Mouse (Mus musculus) kidney, embryonic 15.5 days (tissue): ENCODE measurements around the gene Tbce. TPM values are rescaled to one million over a fixed set of nuclear protein-coding genes. Genes with fewer than 3 reads are reported as not detected.
A peak's percentile ranks its signal among the peaks of the same experiment; 100 is the strongest.
"Not testable (repeated sequence)": the region's sequence is repeated elsewhere in the genome, so short reads cannot be mapped to it uniquely, and the experiment has no call there.

Experiments used
- ATAC-seq: fragments of 200-750 bp; cut with Nextera tagmentation; replicated peaks from 2 replicates; pipeline ENCODE4 v1.8.0; 2017; ENCODE audit warnings: moderate TSS enrichment; ENCODE audit not compliant: low FRiP score
- H3K27ac ChIP-seq: fragments of 300-500 bp; sonication (generic); 2 replicates; pipeline ENCODE4 v1.5.1; 2015; ENCODE audit warnings: mild to moderate bottlenecking, inconsistent platforms
- H3K27me3 ChIP-seq: fragments of 300-500 bp; sonication (generic); 2 replicates; pipeline ENCODE4 v1.6.1; 2015; ENCODE audit warnings: inconsistent platforms
- H3K36me3 ChIP-seq: fragments of 300-500 bp; sonication (generic); 2 replicates; pipeline ENCODE4 v1.6.1; 2015; ENCODE audit warnings: inconsistent platforms
- H3K4me1 ChIP-seq: fragments of 300-500 bp; sonication (generic); 2 replicates; pipeline ENCODE4 v1.6.1; 2015; ENCODE audit warnings: inconsistent platforms
- H3K4me2 ChIP-seq: fragments of 300-500 bp; sonication (generic); 2 replicates; pipeline ENCODE4 v1.6.1; 2015; ENCODE audit warnings: moderate library complexity, mild to moderate bottlenecking, inconsistent platforms
- H3K4me3 ChIP-seq: fragments of 300-500 bp; sonication (generic); replicated peaks from 2 replicates; pipeline ENCODE4 v1.5.1; 2015; ENCODE audit warnings: mild to moderate bottlenecking, inconsistent platforms
- H3K9ac ChIP-seq: fragments of 300-500 bp; sonication (generic); 2 replicates; pipeline ENCODE4 v1.6.1; 2015; ENCODE audit warnings: mild to moderate bottlenecking, inconsistent platforms
- H3K9me3 ChIP-seq: fragments of 300-500 bp; sonication (generic); replicated peaks from 2 replicates; pipeline ENCODE4 v1.6.1; 2016; ENCODE audit warnings: inconsistent platforms
- WGBS: fragments of 180-500 bp; shearing (Covaris S2); methylation state at CpG from one replicate; pipeline ENCODE4 v1.1.7; 2015; ENCODE audit warnings: mixed read lengths; 5-methylcytosine and 5-hydroxymethylcytosine counted together
- polyA plus RNA-seq: library from polyadenylated mRNA; unstranded; fragments of >200 nt; fragmentation: Nextera tagmentation; extraction: Ambion mirVana; gene quantifications from 2 replicates; pipeline ENCODE4 v1.2.1, GENCODE M21; 2015

Tbce gene
- polyA plus RNA-seq, 1 experiment from 2014 or later = 59.1 TPM

GRCm38 (mm10) chr13:14062209-14063012 is 23.0 kb upstream of the Tbce start:
- H3K9ac ChIP-seq = peak overlapping the region; percentile 82
- peak overlapping the region; percentile 97 for H3K27ac ChIP-seq
- no peaks in the 10 kb centered on the region for H3K27me3 ChIP-seq
- no peak for ATAC-seq
- H3K9me3 ChIP-seq = no peaks in the 10 kb centered on the region
- peaks cover 15% of the 10 kb centered on the region for H3K36me3 ChIP-seq
- H3K4me1 ChIP-seq = peaks cover 14% of the 10 kb centered on the region
- peak overlapping the region; percentile 68 for H3K4me2 ChIP-seq
- peak overlapping the region; percentile 97 for H3K4me3 ChIP-seq
- WGBS = 6% methylated on average over 11 of the region's 11 CpGs

- no peaks in the 10 kb centered on the region for H3K27me3 ChIP-seq
- no peaks in the 10 kb centered on the region for H3K9me3 ChIP-seq
- H3K36me3 ChIP-seq = peaks cover 42% of the 10 kb centered on the region
- H3K4me2 ChIP-seq = no peak overlapping the region
- H3K9ac ChIP-seq = no peak overlapping the region
- no peak overlapping the region for H3K4me3 ChIP-seq
- peaks cover 10% of the 10 kb centered on the region for H3K4me1 ChIP-seq
- ATAC-seq = no peak
- H3K27ac ChIP-seq = no peak overlapping the region
These were observed 20.1 kb upstream of the Tbce start for GRCm38 (mm10) chr13:14059582-14059981.

- H3K27me3 ChIP-seq = no peaks in the 10 kb centered on the region
- no peak overlapping the region for H3K4me2 ChIP-seq
- H3K9ac ChIP-seq = no peak overlapping the region
- 92% methylated on average over 3 of the region's 3 CpGs for WGBS
- H3K4me1 ChIP-seq = peaks cover 3% of the 10 kb centered on the region; the same call in 1 of the 2 replicates
- no peak overlapping the region for H3K27ac ChIP-seq
- peaks cover 69% of the 10 kb centered on the region for H3K36me3 ChIP-seq
- no peak for ATAC-seq
- H3K9me3 ChIP-seq = no peaks in the 10 kb centered on the region
- H3K4me3 ChIP-seq = no peak overlapping the region
These were observed 17.4 kb upstream of the Tbce start for GRCm38 (mm10) chr13:14056801-14057200.

DNA sequence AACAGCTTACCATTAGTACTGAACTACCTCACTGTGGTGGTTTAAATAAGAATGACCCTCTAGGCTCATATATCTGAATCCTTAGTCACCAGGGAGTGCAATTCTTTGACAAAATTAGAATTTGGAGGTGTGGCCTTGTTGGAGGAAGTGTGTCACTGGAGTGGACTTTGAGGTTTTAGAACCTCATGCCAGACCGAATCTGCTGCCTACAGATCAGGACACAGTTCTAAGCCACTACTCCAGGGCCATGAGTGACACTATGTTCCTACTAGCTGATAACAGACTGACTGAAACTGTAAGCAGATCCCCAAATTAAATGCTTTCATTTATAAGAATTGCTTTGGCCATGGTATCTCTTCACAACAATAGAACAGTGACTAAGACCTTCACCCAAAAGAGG is 10.4 kb upstream of the Tbce start:
- Histone ChIP-seq H3K9me3 (no peaks in the 10 kb centered on the region), H3K9ac (no peak overlapping the region), H3K4me3 (no peak overlapping the region), H3K27ac (no peak overlapping the region), H3K4me2 (no peak overlapping the region), H3K4me1 (no peaks in the 10 kb centered on the region), H3K36me3 (peaks cover 81% of the 10 kb centered on the region), H3K27me3 (no peaks in the 10 kb centered on the region)
- ATAC-seq = no peak
- whole genome bisulfite sequencing = 91% methylated on average over 1 of the region's 1 CpGs

GRCm38 (mm10) chr13:14044521-14044920 is 5.1 kb upstream of the Tbce start:
- Histone ChIP-seq H3K4me1 (peaks cover 7% of the 10 kb centered on the region), H3K9ac (no peak overlapping the region), H3K4me3 (no peak overlapping the region), H3K9me3 (no peaks in the 10 kb centered on the region), H3K4me2 (no peak overlapping the region), H3K27ac (no peak overlapping the region), H3K36me3 (peaks cover 32% of the 10 kb centered on the region), H3K27me3 (no peaks in the 10 kb centered on the region)
- ATAC-seq = no peak
- 75% methylated on average over 2 of the region's 2 CpGs for WGBS

- peaks cover 25% of the 10 kb centered on the region for H3K36me3 ChIP-seq
- no peak for ATAC-seq
These were observed 4.4 kb upstream of the Tbce start for GRCm38 (mm10) chr13:14043851-14044250.

DNA sequence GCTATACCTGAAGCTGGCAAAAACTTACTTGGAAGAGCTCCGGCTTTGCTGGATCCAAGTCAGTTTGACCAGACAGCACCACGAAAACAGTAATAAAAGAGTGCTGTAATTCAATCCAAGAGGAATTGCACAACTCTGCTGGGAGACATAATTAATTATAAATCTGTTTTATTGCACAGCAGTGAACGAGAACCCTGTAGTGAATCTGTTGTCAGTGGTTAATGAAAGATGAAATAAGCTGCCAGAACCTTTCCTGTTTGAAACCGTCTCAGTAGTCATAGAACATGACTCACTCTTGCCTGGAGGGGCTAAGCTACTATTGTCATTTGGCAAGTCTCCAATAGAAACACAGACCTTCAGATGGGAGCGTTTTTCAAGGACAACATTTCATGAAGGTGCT is 748 bp upstream of the Tbce start:
- peak overlapping the region; percentile 78 for H3K4me3 ChIP-seq
- peak overlapping the region; percentile 84 for H3K4me2 ChIP-seq
- H3K27me3 ChIP-seq = no peaks in the 10 kb centered on the region
- H3K9ac ChIP-seq = peak overlapping the region; percentile 78
- ATAC-seq = 0 out of 2 replicates have a peak, but pooled peaks have one; percentile 27
- peak overlapping the region; percentile 98 for H3K27ac ChIP-seq
- 0 out of 2 replicates have a peak, but pooled peaks cover 2% of the 10 kb centered on the region for H3K36me3 ChIP-seq
- peaks cover 15% of the 10 kb centered on the region for H3K4me1 ChIP-seq
- WGBS = 6% methylated on average over 5 of the region's 5 CpGs
- no peaks in the 10 kb centered on the region for H3K9me3 ChIP-seq

More at GRCm38 (mm10) chr13:14043851-14044250, 4.4 kb upstream of the Tbce start:
- Histone ChIP-seq H3K4me3 (no peak overlapping the region), H3K4me1 (peaks cover 8% of the 10 kb centered on the region), H3K27ac (no peak overlapping the region), H3K27me3 (no peaks in the 10 kb centered on the region), H3K4me2 (no peak overlapping the region), H3K9ac (no peak overlapping the region), H3K9me3 (no peaks in the 10 kb centered on the region)

GRCm38 (mm10) chr13:14038911-14039291 is 537 bp downstream of the Tbce start:
- Histone ChIP-seq H3K4me2 (peak overlapping the region; percentile 84), H3K27me3 (no peaks in the 10 kb centered on the region), H3K9ac (peak overlapping the region; percentile 78), H3K4me1 (peaks cover 15% of the 10 kb centered on the region), H3K4me3 (peak overlapping the region; percentile 78), H3K36me3 (no peaks in the 10 kb centered on the region), H3K9me3 (no peaks in the 10 kb centered on the region), H3K27ac (peak overlapping the region; percentile 98)
- peak; percentile 44 for ATAC-seq
- under 1% methylated on average over 8 of the region's 8 CpGs for WGBS

- Histone ChIP-seq H3K36me3 (peaks cover 7% of the 10 kb centered on the region; the same call in 1 of the 2 replicates), H3K27me3 (no peaks in the 10 kb centered on the region), H3K27ac (no peak overlapping the region), H3K4me2 (no peak overlapping the region), H3K9me3 (no peaks in the 10 kb centered on the region), H3K4me3 (no peak overlapping the region), H3K9ac (no peak overlapping the region), H3K4me1 (peaks cover 15% of the 10 kb centered on the region)
- 87% methylated on average over 11 of the region's 11 CpGs for WGBS
- ATAC-seq = no peak
These were observed 3.4 kb downstream of the Tbce start for GRCm38 (mm10) chr13:14035875-14036630.

DNA sequence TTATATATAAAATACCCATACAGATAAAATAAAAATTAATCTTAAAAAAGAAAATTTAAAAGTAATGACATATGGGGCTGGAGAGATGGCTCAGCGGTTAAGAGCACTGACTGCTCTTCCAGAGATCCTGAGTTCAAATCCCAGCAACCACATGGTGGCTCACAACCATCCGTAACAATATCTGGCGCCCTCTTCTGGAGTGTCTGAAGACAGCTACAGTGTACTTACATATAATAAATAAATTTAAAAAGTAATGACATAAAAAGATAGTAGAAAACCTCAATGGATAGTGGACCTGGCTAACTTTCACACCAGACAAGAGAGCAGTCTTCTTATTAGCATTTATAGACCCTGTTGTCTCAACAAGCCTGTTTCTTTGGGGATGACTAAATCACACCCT is 4.1 kb downstream of the Tbce start:
- H3K36me3 ChIP-seq, H3K4me2 ChIP-seq, H3K27me3 ChIP-seq, H3K27ac ChIP-seq, H3K9ac ChIP-seq, H3K9me3 ChIP-seq, ATAC-seq, H3K4me3 ChIP-seq: not testable (repeated sequence)
- peaks cover 11% of the 10 kb centered on the region for H3K4me1 ChIP-seq
- WGBS = 89% methylated on average over 3 of the region's 3 CpGs

DNA sequence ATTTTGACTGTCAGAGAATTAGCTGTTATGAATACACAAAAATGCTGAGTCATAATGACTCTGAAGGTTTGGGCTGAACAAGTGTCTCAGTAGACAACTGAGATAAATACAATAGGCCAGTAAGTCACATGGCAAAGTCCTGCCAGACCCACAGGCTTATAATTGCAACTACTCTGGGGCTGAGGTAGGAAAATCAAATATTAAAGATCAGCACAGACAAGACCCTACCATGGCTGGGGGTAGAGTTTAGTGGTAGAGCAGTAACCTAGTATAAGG is 5.4 kb downstream of the Tbce start:
- no peak for ATAC-seq
- Histone ChIP-seq H3K27ac (no peak overlapping the region), H3K4me2 (no peak overlapping the region), H3K4me3 (no peak overlapping the region), H3K4me1 (peaks cover 8% of the 10 kb centered on the region; the same call in 1 of the 2 replicates), H3K27me3 (no peaks in the 10 kb centered on the region), H3K9ac (no peak overlapping the region), H3K36me3 (peaks cover 12% of the 10 kb centered on the region), H3K9me3 (no peaks in the 10 kb centered on the region)

- H3K9ac ChIP-seq = no peak overlapping the region
- H3K4me2 ChIP-seq = no peak overlapping the region
- 0 out of 2 replicates have a peak, but pooled peaks cover 3% of the 10 kb centered on the region for H3K4me1 ChIP-seq
- no peak overlapping the region for H3K4me3 ChIP-seq
- WGBS = 85% methylated on average over 5 of the region's 5 CpGs
- H3K27me3 ChIP-seq = no peaks in the 10 kb centered on the region
- ATAC-seq = no peak; the same call in 1 of the 2 replicates
- no peaks in the 10 kb centered on the region for H3K9me3 ChIP-seq
- peaks cover 15% of the 10 kb centered on the region for H3K36me3 ChIP-seq
- H3K27ac ChIP-seq = no peak overlapping the region
These were observed 5.9 kb downstream of the Tbce start for GRCm38 (mm10) chr13:14033309-14034072.
